ENCODE assay signal across 19 mouse cellular contexts in genomic region chr11:98835296-98835695, GRCm38 (mm10). TPM values are rescaled to one million over a fixed set of nuclear protein-coding genes. Genes with fewer than 3 reads are reported as not detected.
DNase-seq lines count a peak whose midpoint lies in the region; ATAC-seq and TF ChIP-seq lines count a peak whose summit lies in the region.
"Had no signal": no experiment of that assay in that cellular context is flagged by ENCODE, and none has a peak within 500 bp of the region (broad histone marks: within the 10 kb centered on the region; RNA-seq: fewer than 3 reads in every experiment).

No protein-coding gene starts in this region.

- no peak for TF ChIP-seq POLR2A in brain, embryonic 14.5 days (IDR thresholded peaks at IDR 0.05; ENCODE audit: borderline replicate concordance, extremely low read depth, insufficient read depth, insufficient read length, poor library complexity, severe bottlenecking)

- no peak overlapping the region; the same call in 1 of the 2 replicates for H3K4me3 ChIP-seq in layer of hippocampus, adult 2 months
- H3K4me3 ChIP-seq in midbrain, embryonic 11.5 days (ENCODE audit: low read depth, low read length), result no peak overlapping the region
- no peak overlapping the region for H3K4me3 ChIP-seq in midbrain, embryonic 13.5 days (replicated peaks)
- H3K4me3 ChIP-seq in stomach, embryonic 15.5 days (replicated peaks), result no peak overlapping the region
- H3K4me3 ChIP-seq: limb, embryonic 13.5 days; lung, embryonic 15.5 days had no signal

- H3K4me1 ChIP-seq in midbrain, embryonic 11.5 days (ENCODE audit: control insufficient read depth, insufficient read depth, low read length), result peaks cover 27% of the 10 kb centered on the region
- H3K4me1 ChIP-seq in midbrain, embryonic 13.5 days (replicated peaks), result peaks cover 56% of the 10 kb centered on the region
- H3K4me1 ChIP-seq in stomach, embryonic 15.5 days, result peaks cover 11% of the 10 kb centered on the region

- DNase-seq in layer of hippocampus, adult 2 months (ENCODE audit: low spot score in 2 of 2), result peak in 1 of 2 experiments; percentile 63
- DNase-seq in layer of hippocampus, postnatal 36 days, result no peak
- DNase-seq in midbrain, embryonic 11.5 days (ENCODE audit: low spot score, missing footprints), result peak; percentile 89
- peak; percentile 28 for DNase-seq in brain, embryonic 14.5 days (ENCODE audit: low read depth)
- no peak for DNase-seq in neural tube, embryonic 10.5 days (ENCODE audit: extremely low spot score, low spot score)
- DNase-seq in gastrocnemius, adult 18-20 months (ENCODE audit: low spot score), result no peak
- DNase-seq: adrenal gland, adult 2 months; B cell, adult 2 months; cerebellum, adult 11 months; cerebellum, postnatal 10 days; kidney, adult 11 months; thymus, postnatal 4 days had no signal

- no peaks in the 10 kb centered on the region for H3K9me3 ChIP-seq in midbrain, embryonic 11.5 days (ENCODE audit: control insufficient read depth, low read length)
- no peaks in the 10 kb centered on the region for H3K9me3 ChIP-seq in midbrain, embryonic 13.5 days
- no peaks in the 10 kb centered on the region for H3K9me3 ChIP-seq in stomach, embryonic 15.5 days
- H3K9me3 ChIP-seq: limb, embryonic 13.5 days; lung, embryonic 15.5 days had no signal

- WGBS in midbrain, embryonic 11.5 days, result 31% methylated on average over 5 of the region's 5 CpGs
- WGBS in midbrain, embryonic 13.5 days, result 27% methylated on average over 5 of the region's 5 CpGs
- 57% methylated on average over 5 of the region's 5 CpGs for WGBS in stomach, embryonic 15.5 days

- H3K36me3 ChIP-seq in midbrain, embryonic 11.5 days (ENCODE audit: control insufficient read depth, insufficient read depth, low read length), result peaks cover 18% of the 10 kb centered on the region; the same call in 1 of the 2 replicates
- H3K36me3 ChIP-seq in midbrain, embryonic 13.5 days, result peaks cover 46% of the 10 kb centered on the region
- H3K36me3 ChIP-seq in stomach, embryonic 15.5 days, result peaks cover 29% of the 10 kb centered on the region

- peak overlapping the region; percentile 98 for H3K27ac ChIP-seq in layer of hippocampus, adult 2 months
- H3K27ac ChIP-seq in midbrain, embryonic 11.5 days (ENCODE audit: low read depth, low read length), result no peak overlapping the region
- H3K27ac ChIP-seq in midbrain, embryonic 13.5 days, result no peak overlapping the region
- H3K27ac ChIP-seq in stomach, embryonic 15.5 days, result peak overlapping the region; percentile 51
- H3K27ac ChIP-seq: hindbrain, postnatal 0 days; limb, embryonic 13.5 days; liver, embryonic 14.5 days; lung, embryonic 15.5 days had no signal

- H3K4me2 ChIP-seq in midbrain, embryonic 11.5 days, result no peak overlapping the region
- H3K4me2 ChIP-seq in midbrain, embryonic 13.5 days (replicated peaks), result no peak overlapping the region
- H3K4me2 ChIP-seq in stomach, embryonic 15.5 days, result no peak overlapping the region
- H3K4me2 ChIP-seq: lung, embryonic 15.5 days had no signal

- TF ChIP-seq CTCF in layer of hippocampus, adult 2 months (conservative IDR thresholded peaks at IDR 0.05), result no peak
- TF ChIP-seq CTCF in brain, embryonic 14.5 days (IDR thresholded peaks at IDR 0.05; ENCODE audit: borderline replicate concordance, extremely low read depth, insufficient read depth, insufficient read length), result no peak

- H3K9ac ChIP-seq in midbrain, embryonic 11.5 days (ENCODE audit: low read length), result no peak overlapping the region
- H3K9ac ChIP-seq in midbrain, embryonic 13.5 days (replicated peaks), result no peak overlapping the region
- no peak overlapping the region for H3K9ac ChIP-seq in stomach, embryonic 15.5 days
- H3K9ac ChIP-seq: limb, embryonic 13.5 days; liver, embryonic 14.5 days; lung, embryonic 15.5 days had no signal

- peaks cover 15% of the 10 kb centered on the region for H3K27me3 ChIP-seq in midbrain, embryonic 11.5 days (ENCODE audit: control insufficient read depth, insufficient read depth, low read length)
- H3K27me3 ChIP-seq in midbrain, embryonic 13.5 days, result peaks cover 15% of the 10 kb centered on the region
- 0 out of 2 replicates have a peak, but pooled peaks cover 3% of the 10 kb centered on the region for H3K27me3 ChIP-seq in stomach, embryonic 15.5 days (replicated peaks)

- ATAC-seq in midbrain, embryonic 11.5 days (ENCODE audit: low FRiP score), result no peak
- ATAC-seq in midbrain, embryonic 13.5 days, result no peak
- ATAC-seq in stomach, embryonic 15.5 days (ENCODE audit: insufficient read depth, low FRiP score, low read depth), result no peak
- ATAC-seq: hindbrain, postnatal 0 days; midbrain, embryonic 16.5 days had no signal

RNA-seq across cellular contexts. Expression of gene Rapgefl1, which starts 1.3 kb away (rescaled TPM):
- 100 to 1,000 TPM; 213 to 240 TPM for total RNA-seq in layer of hippocampus, adult 2 months (2021)
- total RNA-seq in layer of hippocampus, postnatal 36 days (2021), result 100 to 1,000 TPM; 204 to 218 TPM
- polyA plus RNA-seq in midbrain, embryonic 11.5 days (2014; fragmentation: Nextera tagmentation; extraction: Ambion mirVana), result 1.6 and 1.8 TPM in 2 replicates
- polyA plus RNA-seq in midbrain, embryonic 13.5 days (2015; fragmentation: Nextera tagmentation; extraction: Ambion mirVana), result 4.7 and 5.8 TPM in 2 replicates
- polyA plus RNA-seq in brain, embryonic 14.5 days (2012; rRNA removed), result 22.0 and 33.5 TPM in 2 replicates
- 3.8 and 4.1 TPM in 2 replicates for polyA plus RNA-seq in stomach, embryonic 15.5 days (2015; fragmentation: Nextera tagmentation; extraction: Ambion mirVana)
- total RNA-seq in gastrocnemius, adult 18-20 months (2021), result under 1 TPM; 0.09 to 0.14 TPM

RNA-seq across cellular contexts. Expression of gene Wipf2, which starts 28.1 kb away (rescaled TPM):
- 10 to 100 TPM; 68.6 to 70.9 TPM for total RNA-seq in layer of hippocampus, adult 2 months (2021)
- 10 to 100 TPM; 67.3 to 72.9 TPM for total RNA-seq in layer of hippocampus, postnatal 36 days (2021)
- 4.4 and 5.9 TPM in 2 replicates for polyA plus RNA-seq in midbrain, embryonic 11.5 days (2014; fragmentation: Nextera tagmentation; extraction: Ambion mirVana)
- polyA plus RNA-seq in midbrain, embryonic 13.5 days (2015; fragmentation: Nextera tagmentation; extraction: Ambion mirVana), result 4.9 and 5.2 TPM in 2 replicates
- 11.0 and 14.7 TPM in 2 replicates for polyA plus RNA-seq in brain, embryonic 14.5 days (2012; rRNA removed)
- 4.5 and 5.0 TPM in 2 replicates for polyA plus RNA-seq in stomach, embryonic 15.5 days (2015; fragmentation: Nextera tagmentation; extraction: Ambion mirVana)
- total RNA-seq in gastrocnemius, adult 18-20 months (2021), result 1 to 10 TPM; 5.5 to 5.7 TPM

RNA-seq across cellular contexts. Expression of gene Casc3, which starts 30.6 kb away (rescaled TPM):
- 10 to 100 TPM; 61.0 to 62.1 TPM for total RNA-seq in layer of hippocampus, adult 2 months (2021)
- total RNA-seq in layer of hippocampus, postnatal 36 days (2021), result 10 to 100 TPM; 52.2 to 61.2 TPM
- polyA plus RNA-seq in midbrain, embryonic 11.5 days (2014; fragmentation: Nextera tagmentation; extraction: Ambion mirVana), result 51.9 and 53.1 TPM in 2 replicates
- 52.6 and 57.6 TPM in 2 replicates for polyA plus RNA-seq in midbrain, embryonic 13.5 days (2015; fragmentation: Nextera tagmentation; extraction: Ambion mirVana)
- polyA plus RNA-seq in brain, embryonic 14.5 days (2012; rRNA removed), result 66.6 and 74.3 TPM in 2 replicates
- 31.7 and 35.3 TPM in 2 replicates for polyA plus RNA-seq in stomach, embryonic 15.5 days (2015; fragmentation: Nextera tagmentation; extraction: Ambion mirVana)
- total RNA-seq in gastrocnemius, adult 18-20 months (2021), result 10 to 100 TPM; 14.0 to 15.6 TPM

RNA-seq across cellular contexts. Expression of gene Msl1, which starts 40.0 kb away (rescaled TPM):
- 100 to 1,000 TPM; 168 to 178 TPM for total RNA-seq in layer of hippocampus, adult 2 months (2021)
- total RNA-seq in layer of hippocampus, postnatal 36 days (2021), result 100 to 1,000 TPM; 185 to 187 TPM
- 24.0 and 25.1 TPM in 2 replicates for polyA plus RNA-seq in midbrain, embryonic 11.5 days (2014; fragmentation: Nextera tagmentation; extraction: Ambion mirVana)
- 34.2 and 34.5 TPM in 2 replicates for polyA plus RNA-seq in midbrain, embryonic 13.5 days (2015; fragmentation: Nextera tagmentation; extraction: Ambion mirVana)
- 92.1 and 104 TPM in 2 replicates for polyA plus RNA-seq in brain, embryonic 14.5 days (2012; rRNA removed)
- 23.0 and 23.6 TPM in 2 replicates for polyA plus RNA-seq in stomach, embryonic 15.5 days (2015; fragmentation: Nextera tagmentation; extraction: Ambion mirVana)
- total RNA-seq in gastrocnemius, adult 18-20 months (2021), result 10 to 100 TPM; 50.5 to 56.4 TPM

Comparison
In these comparisons a context has a peak if more than half of its experiments do, and no peak if none do; other contexts are left out.
1. DNase-seq: peak in midbrain, embryonic 11.5 days (single experiment) and brain, embryonic 14.5 days (single experiment); none in layer of hippocampus, postnatal 36 days (0 of 2), neural tube, embryonic 10.5 days (single experiment) and gastrocnemius, adult 18-20 months (single experiment).
2. H3K27ac ChIP-seq: peak in layer of hippocampus, adult 2 months (single experiment) and stomach, embryonic 15.5 days (single experiment); none in midbrain, embryonic 11.5 days (single experiment) and midbrain, embryonic 13.5 days (single experiment).